Mouse (Mus musculus) brown adipose tissue, adult 24 weeks (tissue): ENCODE measurements around the gene Rere. TPM values are rescaled to one million over a fixed set of nuclear protein-coding genes. Genes with fewer than 3 reads are reported as not detected.
"Not testable (repeated sequence)": the region's sequence is repeated elsewhere in the genome, so short reads cannot be mapped to it uniquely, and the experiment has no call there.

Source experiments
- H3K27ac ChIP-seq: fragments of 200-500 bp; replicated peaks from 2 replicates; pipeline ENCODE4 v1.5.1; 2012; ENCODE audit warnings: low read depth, mild to moderate bottlenecking, low read length
- H3K4me1 ChIP-seq: fragments of 200-500 bp; 2 replicates; pipeline ENCODE4 v1.6.1; 2012; ENCODE audit warnings: low read length, mixed read lengths; ENCODE audit not compliant: control insufficient read depth, insufficient read depth, insufficient read length
- H3K4me3 ChIP-seq: fragments of 200-500 bp; 2 replicates; pipeline ENCODE4 v1.5.1; 2012; ENCODE audit warnings: low read depth, mild to moderate bottlenecking, low read length, moderate library complexity; ENCODE audit not compliant: insufficient read depth
- polyA plus RNA-seq: library from polyadenylated mRNA; stranded (reverse); fragments of >200 nt; gene quantifications from 2 replicates; pipeline ENCODE4 v1.2.4, GENCODE M21; 2012; ENCODE audit not compliant: missing spikeins, insufficient read depth, insufficient read length

Rere gene
- polyA plus RNA-seq, 1 experiment, result 39.8 TPM

- no peak overlapping the region for H3K27ac ChIP-seq
- no peak overlapping the region for H3K4me3 ChIP-seq
- H3K4me1 ChIP-seq, result peaks cover 25% of the 10 kb centered on the region
These were observed 317.9 kb downstream of the Rere start for GRCm38 (mm10) chr4:150599119-150599992.

GRCm38 (mm10) chr4:150600503-150600902 is 319.1 kb downstream of the Rere start:
- H3K4me1 ChIP-seq, result peaks cover 26% of the 10 kb centered on the region
- not testable (repeated sequence) for H3K4me3 ChIP-seq, H3K27ac ChIP-seq

GRCm38 (mm10) chr4:150601489-150601888 is 320.0 kb downstream of the Rere start:
- Histone ChIP-seq H3K27ac (no peak overlapping the region), H3K4me1 (peaks cover 25% of the 10 kb centered on the region), H3K4me3 (no peak overlapping the region)

- Histone ChIP-seq H3K4me3 (no peak overlapping the region), H3K27ac (no peak overlapping the region), H3K4me1 (peaks cover 18% of the 10 kb centered on the region)
These were observed 322.1 kb downstream of the Rere start for GRCm38 (mm10) chr4:150603366-150604061.

- H3K4me3 ChIP-seq, result no peak overlapping the region
- H3K27ac ChIP-seq, result no peak overlapping the region
- H3K4me1 ChIP-seq, result peaks cover 18% of the 10 kb centered on the region
These were observed 324.4 kb downstream of the Rere start for GRCm38 (mm10) chr4:150605804-150606203.

- H3K27ac ChIP-seq, result no peak overlapping the region
- no peak overlapping the region for H3K4me3 ChIP-seq
- H3K4me1 ChIP-seq, result peaks cover 18% of the 10 kb centered on the region
These were observed 325.2 kb downstream of the Rere start for GRCm38 (mm10) chr4:150606449-150607161.

- Histone ChIP-seq H3K4me3 (no peak overlapping the region), H3K27ac (no peak overlapping the region), H3K4me1 (peaks cover 13% of the 10 kb centered on the region; the same call in 1 of the 2 replicates)
These were observed 327.2 kb downstream of the Rere start for GRCm38 (mm10) chr4:150608670-150609069.

GRCm38 (mm10) chr4:150613715-150614114 is 332.3 kb downstream of the Rere start:
- H3K4me1 ChIP-seq, result no peaks in the 10 kb centered on the region; the same call in 1 of the 2 replicates
- no peak overlapping the region for H3K4me3 ChIP-seq
- H3K27ac ChIP-seq, result no peak overlapping the region

- no peak overlapping the region for H3K27ac ChIP-seq
- no peak overlapping the region for H3K4me3 ChIP-seq
- H3K4me1 ChIP-seq, result no peaks in the 10 kb centered on the region; the same call in 1 of the 2 replicates
These were observed 334.0 kb downstream of the Rere start for GRCm38 (mm10) chr4:150615251-150616028.

GRCm38 (mm10) chr4:150616029-150616420 is 334.6 kb downstream of the Rere start:
- H3K4me1 ChIP-seq, result no peaks in the 10 kb centered on the region; the same call in 1 of the 2 replicates
- no peak overlapping the region for H3K27ac ChIP-seq
- H3K4me3 ChIP-seq, result no peak overlapping the region

GRCm38 (mm10) chr4:150616841-150617240 is 335.4 kb downstream of the Rere start:
- Histone ChIP-seq H3K4me1 (no peaks in the 10 kb centered on the region; the same call in 1 of the 2 replicates), H3K27ac (no peak overlapping the region), H3K4me3 (no peak overlapping the region)

GRCm38 (mm10) chr4:150619011-150619410 is 337.6 kb downstream of the Rere start:
- Histone ChIP-seq H3K27ac (no peak overlapping the region), H3K4me3 (no peak overlapping the region), H3K4me1 (no peaks in the 10 kb centered on the region; the same call in 1 of the 2 replicates)

GRCm38 (mm10) chr4:150622641-150623040 is 341.2 kb downstream of the Rere start:
- no peak overlapping the region for H3K4me3 ChIP-seq
- no peak overlapping the region for H3K27ac ChIP-seq
- no peaks in the 10 kb centered on the region for H3K4me1 ChIP-seq

GRCm38 (mm10) chr4:150624214-150624823 is 342.9 kb downstream of the Rere start:
- Histone ChIP-seq H3K4me1 (no peaks in the 10 kb centered on the region), H3K4me3 (no peak overlapping the region), H3K27ac (no peak overlapping the region)
